Mouse (Mus musculus) embryonic facial prominence, embryonic 12.5 days (tissue): ENCODE data around the gene Lmx1a. TPM values are rescaled to one million over a fixed set of nuclear protein-coding genes. Genes with fewer than 3 reads are reported as not detected.

Source experiments
- ATAC-seq: fragments of 200-750 bp; cut with Nextera tagmentation; 2 replicates; pipeline ENCODE4 v1.8.0; 2017; ENCODE audit not compliant: insufficient number of reproducible peaks, insufficient read depth, low FRiP score, low TSS enrichment
- H3K27ac ChIP-seq: fragments of 300-500 bp; sonication (generic); 2 replicates; pipeline ENCODE4 v1.5.1; 2016; ENCODE audit warnings: mild to moderate bottlenecking
- H3K27me3 ChIP-seq: fragments of 300-500 bp; sonication (generic); 2 replicates; pipeline ENCODE4 v1.6.1; 2016; ENCODE audit warnings: mild to moderate bottlenecking, moderate library complexity
- H3K36me3 ChIP-seq: fragments of 300-500 bp; sonication (generic); 2 replicates; pipeline ENCODE4 v1.6.1; 2016; ENCODE audit warnings: mild to moderate bottlenecking
- H3K4me1 ChIP-seq: fragments of 300-500 bp; sonication (generic); 2 replicates; pipeline ENCODE4 v1.6.1; 2016
- H3K4me2 ChIP-seq: fragments of 300-500 bp; sonication (generic); replicated peaks from 2 replicates; pipeline ENCODE4 v1.6.1; 2016; ENCODE audit warnings: mild to moderate bottlenecking, moderate library complexity
- H3K4me3 ChIP-seq: fragments of 300-500 bp; sonication (generic); 2 replicates; pipeline ENCODE4 v1.5.1; 2016; ENCODE audit warnings: mild to moderate bottlenecking
- H3K9ac ChIP-seq: fragments of 300-500 bp; sonication (generic); 2 replicates; pipeline ENCODE4 v1.6.1; 2016; ENCODE audit warnings: mild to moderate bottlenecking, moderate library complexity
- H3K9me3 ChIP-seq: fragments of 300-500 bp; sonication (generic); 2 replicates; pipeline ENCODE4 v1.6.1; 2016; ENCODE audit warnings: mild to moderate bottlenecking, moderate library complexity
- WGBS: fragments of 180-500 bp; shearing (Covaris S2); methylation state at CpG from one replicate; pipeline ENCODE4 v1.1.7; 2016; 5-methylcytosine and 5-hydroxymethylcytosine counted together
- polyA plus RNA-seq: library from polyadenylated mRNA; unstranded; fragments of >200 nt; fragmentation: Nextera tagmentation; extraction: Ambion mirVana; gene quantifications from 2 replicates; pipeline ENCODE4 v1.2.1, GENCODE M21; 2016

The Lmx1a gene
- polyA plus RNA-seq, 1 experiment from 2014 or later: 1.8 TPM

DNA sequence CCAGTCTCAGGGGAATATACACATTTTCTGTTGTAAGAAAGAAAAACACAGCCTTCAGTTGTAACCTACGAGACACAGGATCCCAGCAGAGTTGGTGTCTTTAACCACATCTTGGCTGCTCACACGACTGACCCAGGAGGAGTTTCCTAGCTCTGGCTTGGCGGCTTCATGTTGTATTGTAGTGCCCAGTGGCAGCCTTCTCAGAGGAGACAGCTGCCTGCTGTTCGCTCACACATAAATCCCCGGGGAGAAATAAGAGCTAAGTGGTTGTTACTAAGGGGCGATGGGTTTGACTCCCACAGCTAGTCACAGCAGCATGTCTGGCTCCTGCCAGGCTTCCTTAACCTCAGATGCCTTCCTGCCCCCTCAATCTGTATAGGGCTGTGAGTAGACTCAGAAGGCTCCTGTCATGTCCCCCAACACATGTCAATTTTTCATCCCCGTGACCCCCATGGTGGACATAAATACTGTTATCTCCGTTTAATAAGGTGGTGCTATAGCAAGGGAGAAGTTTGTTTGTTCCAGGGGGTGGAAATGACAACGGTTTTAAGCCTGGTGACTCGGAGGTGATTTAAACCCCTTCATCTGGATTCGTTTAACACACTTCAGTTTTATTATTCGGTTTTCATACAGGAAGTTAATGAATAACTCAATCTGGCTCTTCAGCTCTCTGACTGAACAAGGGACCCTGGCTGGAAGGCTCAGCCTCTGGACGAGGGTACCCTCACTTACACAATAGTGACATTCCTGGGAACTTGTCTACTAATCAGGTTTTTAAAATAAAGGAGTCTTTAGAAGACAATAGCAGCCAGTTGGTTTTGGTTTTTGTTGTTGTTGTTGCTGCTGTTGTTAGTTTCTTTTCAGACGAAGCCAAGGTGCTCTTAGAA is 65.8 kb downstream of the Lmx1a start:
- H3K4me2 ChIP-seq: no peak overlapping the region
- H3K36me3 ChIP-seq: no peaks in the 10 kb centered on the region
- H3K4me3 ChIP-seq: no peak overlapping the region
- H3K27me3 ChIP-seq: no peaks in the 10 kb centered on the region
- H3K9me3 ChIP-seq: no peaks in the 10 kb centered on the region
- 22% methylated on average over 14 of the region's 14 CpGs for WGBS
- H3K27ac ChIP-seq: no peak overlapping the region
- ATAC-seq: 0 out of 2 replicates have a peak, but pooled peaks have one; percentile 60
- no peak overlapping the region for H3K9ac ChIP-seq
- peaks cover 13% of the 10 kb centered on the region; the same call in 1 of the 2 replicates for H3K4me1 ChIP-seq

DNA sequence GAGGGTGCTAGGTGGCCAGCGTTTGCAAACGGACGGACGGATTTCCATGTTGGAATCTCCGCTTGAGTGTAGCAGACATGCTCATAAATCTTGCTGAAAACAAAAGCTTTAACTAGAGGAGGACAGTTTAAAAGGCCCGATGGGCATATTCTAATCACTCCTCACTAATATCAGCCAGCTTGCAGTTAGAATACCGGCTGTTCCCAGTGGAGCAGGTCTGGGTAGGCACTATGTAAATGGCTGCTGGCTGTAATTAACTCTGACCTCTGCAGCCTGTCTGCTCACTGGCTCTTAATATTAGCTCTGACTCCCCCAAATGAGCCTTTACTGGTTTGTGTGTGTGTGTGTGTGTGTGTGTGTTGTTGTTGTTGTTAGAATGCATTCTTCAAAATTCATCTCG is 69.2 kb downstream of the Lmx1a start:
- Histone ChIP-seq H3K27ac (no peak overlapping the region), H3K4me1 (peaks cover 34% of the 10 kb centered on the region), H3K4me2 (no peak overlapping the region), H3K9ac (no peak overlapping the region), H3K36me3 (no peaks in the 10 kb centered on the region), H3K27me3 (peaks cover 8% of the 10 kb centered on the region; the same call in 1 of the 2 replicates), H3K4me3 (no peak overlapping the region), H3K9me3 (no peaks in the 10 kb centered on the region)
- no peak for ATAC-seq
- WGBS: 51% methylated on average over 8 of the region's 8 CpGs

DNA sequence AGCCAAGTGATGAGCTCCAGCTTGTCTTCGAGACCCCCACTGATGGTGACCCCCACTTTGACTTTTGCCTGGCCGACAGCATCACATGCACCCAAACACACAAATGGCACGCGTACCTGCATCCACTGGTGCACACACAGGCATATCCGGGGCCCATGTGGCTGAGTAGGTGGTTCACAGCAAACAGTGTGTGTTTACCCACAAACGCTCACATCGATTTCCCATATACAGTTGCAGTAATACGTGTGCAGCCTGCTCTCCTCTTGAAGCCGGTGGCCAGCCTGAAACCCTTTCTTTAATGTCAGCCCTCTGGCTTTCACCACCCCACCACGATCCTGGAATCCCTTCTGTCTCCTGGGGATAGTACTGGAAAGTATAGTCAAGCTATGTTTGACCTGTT is 71.3 kb downstream of the Lmx1a start:
- H3K27me3 ChIP-seq: peaks cover 8% of the 10 kb centered on the region; the same call in 1 of the 2 replicates
- WGBS: 85% methylated on average over 10 of the region's 10 CpGs
- H3K9ac ChIP-seq: no peak overlapping the region

DNA sequence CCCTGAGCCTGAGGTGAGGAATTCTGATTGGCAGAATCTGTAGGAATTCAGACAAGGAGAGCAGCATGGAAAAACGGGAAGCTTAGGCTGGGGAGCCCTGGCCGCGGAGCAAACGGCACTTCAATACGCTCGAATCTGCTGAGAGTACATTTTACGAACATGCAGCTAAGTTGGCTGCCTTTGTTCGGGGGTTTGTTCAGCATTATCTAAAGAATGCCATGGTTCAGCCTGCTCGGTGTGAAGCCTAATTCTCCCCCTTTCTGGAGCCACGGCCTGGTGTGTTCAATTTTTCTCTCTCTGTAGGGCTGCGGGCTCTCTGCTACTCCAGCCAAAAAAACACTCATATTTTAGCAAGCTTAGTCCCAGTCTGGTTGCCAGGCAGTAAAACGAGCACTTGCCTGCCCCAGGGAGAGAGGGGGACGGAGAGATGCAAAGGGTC is 72.8 kb downstream of the Lmx1a start:
- H3K27me3 ChIP-seq: peaks cover 8% of the 10 kb centered on the region; the same call in 1 of the 2 replicates
- no peak overlapping the region for H3K27ac ChIP-seq
- H3K4me1 ChIP-seq: peaks cover 21% of the 10 kb centered on the region
- no peaks in the 10 kb centered on the region for H3K9me3 ChIP-seq
- no peaks in the 10 kb centered on the region for H3K36me3 ChIP-seq
- WGBS: 11% methylated on average over 13 of the region's 13 CpGs
- no peak for ATAC-seq
- no peak overlapping the region for H3K4me3 ChIP-seq
- peak overlapping the region; percentile 21; the same call in 1 of the 2 replicates for H3K4me2 ChIP-seq
- no peak overlapping the region for H3K9ac ChIP-seq

More for the DNA sequence above, 71.3 kb downstream of the Lmx1a start:
- ATAC-seq: no peak
- Histone ChIP-seq H3K36me3 (no peaks in the 10 kb centered on the region), H3K4me1 (peaks cover 23% of the 10 kb centered on the region), H3K4me2 (no peak overlapping the region), H3K9me3 (no peaks in the 10 kb centered on the region), H3K27ac (no peak overlapping the region), H3K4me3 (no peak overlapping the region)

GRCm38 (mm10) chr1:167766619-167767018 is 77.6 kb downstream of the Lmx1a start:
- Histone ChIP-seq H3K9me3 (no peaks in the 10 kb centered on the region), H3K4me1 (peaks cover 21% of the 10 kb centered on the region), H3K4me2 (no peak overlapping the region), H3K9ac (no peak overlapping the region), H3K27me3 (no peaks in the 10 kb centered on the region; the same call in 1 of the 2 replicates), H3K36me3 (no peaks in the 10 kb centered on the region), H3K4me3 (no peak overlapping the region), H3K27ac (no peak overlapping the region)
- 81% methylated on average over 4 of the region's 4 CpGs for WGBS
- no peak for ATAC-seq

GRCm38 (mm10) chr1:167770457-167770856 is 81.4 kb downstream of the Lmx1a start:
- H3K4me3 ChIP-seq: no peak overlapping the region
- ATAC-seq: no peak
- no peaks in the 10 kb centered on the region for H3K9me3 ChIP-seq
- no peaks in the 10 kb centered on the region for H3K27me3 ChIP-seq
- H3K9ac ChIP-seq: no peak overlapping the region
- peaks cover 8% of the 10 kb centered on the region; the same call in 1 of the 2 replicates for H3K4me1 ChIP-seq
- H3K4me2 ChIP-seq: no peak overlapping the region
- WGBS: 41% methylated on average over 7 of the region's 7 CpGs
- H3K36me3 ChIP-seq: no peaks in the 10 kb centered on the region
- H3K27ac ChIP-seq: no peak overlapping the region

DNA sequence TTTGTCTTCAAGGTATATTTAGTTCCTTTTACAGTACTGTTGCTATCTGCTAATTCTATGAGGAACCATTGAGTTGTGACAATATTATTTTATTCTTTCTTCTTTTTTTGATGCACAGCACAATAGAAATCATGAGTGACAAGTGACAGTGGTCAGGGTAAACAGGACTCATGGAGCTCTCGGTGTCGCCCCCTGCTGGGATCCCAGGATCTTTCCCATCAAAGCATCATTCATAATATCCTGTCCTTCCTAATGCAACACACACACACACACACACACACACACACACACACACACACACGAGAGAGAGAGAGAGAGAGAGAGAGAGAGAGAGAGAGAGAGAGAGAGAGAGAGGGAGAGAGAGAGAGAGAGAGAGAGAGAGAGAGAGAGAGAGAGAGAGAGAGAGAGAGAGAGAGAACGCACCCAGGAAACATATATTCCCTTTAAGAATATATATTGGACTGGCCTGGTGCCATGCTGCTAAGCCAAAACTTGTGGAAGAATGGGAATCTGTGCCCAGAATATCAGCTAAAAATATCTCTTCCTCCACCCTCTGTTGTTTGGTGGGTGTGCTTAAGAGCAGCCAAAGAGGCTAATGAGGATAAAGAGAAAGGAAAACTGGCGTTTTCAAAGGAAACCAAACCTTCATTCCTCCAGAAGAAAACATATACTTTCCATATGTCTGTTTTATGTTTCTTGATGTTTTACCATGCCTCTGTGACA is 90.9 kb downstream of the Lmx1a start:
- WGBS: 77% methylated on average over 4 of the region's 5 CpGs
- H3K9me3 ChIP-seq: no peaks in the 10 kb centered on the region
- H3K4me2 ChIP-seq: no peak overlapping the region
- peaks cover 5% of the 10 kb centered on the region; the same call in 1 of the 2 replicates for H3K4me1 ChIP-seq
- no peak overlapping the region for H3K27ac ChIP-seq
- H3K27me3 ChIP-seq: no peaks in the 10 kb centered on the region
- no peak for ATAC-seq
- no peaks in the 10 kb centered on the region for H3K36me3 ChIP-seq
- no peak overlapping the region for H3K4me3 ChIP-seq
- no peak overlapping the region for H3K9ac ChIP-seq

DNA sequence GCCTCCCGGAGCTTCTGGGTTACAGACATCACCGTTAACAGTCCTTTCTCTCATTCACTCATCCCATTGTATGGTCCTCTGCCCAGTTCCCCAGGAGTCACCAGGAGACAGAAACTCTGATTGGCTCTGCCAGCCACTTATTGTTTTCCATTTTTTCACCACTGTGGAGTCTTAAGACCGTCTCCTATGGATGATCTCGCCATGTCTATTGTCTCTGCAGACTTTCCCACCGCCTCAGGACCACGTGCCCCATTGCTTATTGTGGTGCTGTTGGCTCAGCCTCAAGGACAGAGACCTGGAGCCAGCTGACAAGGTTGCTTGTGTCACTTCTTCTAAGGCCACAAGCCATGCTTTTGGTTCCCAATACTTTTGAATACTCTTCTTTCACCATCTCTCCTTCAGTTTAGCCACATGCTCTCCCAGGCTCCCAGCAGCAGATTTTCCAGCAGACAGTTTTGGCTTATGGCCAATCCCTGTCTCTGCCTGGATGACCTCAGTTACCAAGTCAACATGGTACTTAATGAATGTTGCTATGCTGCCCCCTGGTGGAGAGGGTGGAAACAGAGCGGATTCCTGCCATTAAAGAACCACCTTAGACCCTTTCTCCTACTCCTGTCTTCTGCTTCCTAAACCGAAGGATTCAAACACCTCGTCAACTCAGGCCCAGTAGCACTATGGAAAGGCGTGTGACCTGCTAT is 92.9 kb downstream of the Lmx1a start:
- no peaks in the 10 kb centered on the region for H3K9me3 ChIP-seq
- no peaks in the 10 kb centered on the region for H3K27me3 ChIP-seq
- no peak overlapping the region for H3K4me3 ChIP-seq
- no peak overlapping the region for H3K4me2 ChIP-seq
- peaks cover 5% of the 10 kb centered on the region; the same call in 1 of the 2 replicates for H3K4me1 ChIP-seq
- H3K27ac ChIP-seq: no peak overlapping the region
- 0 out of 2 replicates have a peak, but pooled peaks have one; percentile 18 for ATAC-seq
- H3K9ac ChIP-seq: no peak overlapping the region
- 49% methylated on average over 10 of the region's 10 CpGs for WGBS
- H3K36me3 ChIP-seq: no peaks in the 10 kb centered on the region

DNA sequence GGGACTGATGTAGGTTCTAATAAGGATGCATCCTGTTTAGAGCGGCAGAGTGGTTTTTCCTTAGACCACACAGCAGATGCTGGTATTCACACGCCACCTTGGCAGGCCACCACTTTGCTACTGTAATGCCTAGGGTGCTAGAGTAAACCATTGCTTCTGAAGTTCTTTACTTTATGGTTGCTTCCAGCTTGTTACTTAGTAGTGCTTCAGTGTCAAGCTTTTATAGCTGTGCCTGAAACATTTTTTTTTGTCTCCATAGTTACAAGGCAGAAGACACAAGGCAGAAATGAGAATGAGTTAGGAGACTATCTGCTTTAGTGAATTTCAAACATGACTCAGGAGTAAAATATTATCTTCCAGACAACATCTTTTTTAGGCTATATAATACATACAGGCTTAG is 95.0 kb downstream of the Lmx1a start:
- no peak overlapping the region for H3K4me3 ChIP-seq
- no peak for ATAC-seq
- no peak overlapping the region for H3K9ac ChIP-seq
- H3K27ac ChIP-seq: no peak overlapping the region
- 87% methylated on average over 2 of the region's 2 CpGs for WGBS
- no peaks in the 10 kb centered on the region for H3K9me3 ChIP-seq
- peaks cover 5% of the 10 kb centered on the region; the same call in 1 of the 2 replicates for H3K4me1 ChIP-seq
- H3K27me3 ChIP-seq: no peaks in the 10 kb centered on the region
- no peaks in the 10 kb centered on the region for H3K36me3 ChIP-seq
- H3K4me2 ChIP-seq: no peak overlapping the region

DNA sequence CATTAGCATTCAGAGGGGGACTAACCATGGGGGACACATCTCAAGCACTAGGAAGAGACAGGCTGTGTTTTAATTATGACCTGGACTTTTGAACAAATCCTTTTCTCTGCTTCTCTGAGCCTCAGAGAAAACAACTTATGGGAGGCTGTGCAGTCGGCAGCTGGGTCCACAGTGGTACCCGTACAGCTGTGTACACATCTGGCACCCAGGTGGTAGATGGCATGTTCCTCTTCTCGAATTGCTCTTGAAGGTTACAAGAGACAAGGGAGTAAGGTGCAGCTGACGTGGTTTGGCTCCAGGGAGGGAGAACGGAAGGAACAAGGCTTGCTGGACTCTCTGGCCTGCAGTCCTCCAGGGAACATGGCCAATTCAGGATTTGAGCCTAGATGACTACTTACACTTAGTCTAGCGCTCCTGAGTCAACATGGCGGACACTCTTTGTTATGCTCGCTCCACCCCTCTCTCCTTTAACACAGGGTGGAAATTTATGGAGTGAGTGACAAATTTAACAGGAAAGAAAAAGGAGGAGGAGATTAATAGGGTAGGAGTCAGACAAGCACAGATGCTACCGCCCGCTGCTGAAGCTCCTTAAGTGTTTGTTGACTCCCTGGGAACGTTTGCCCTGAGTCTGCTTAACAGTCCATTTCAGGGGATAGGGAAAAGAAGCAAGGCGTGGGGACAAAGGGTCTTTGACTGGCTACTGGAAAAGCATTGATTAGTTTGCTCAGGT is 99.8 kb downstream of the Lmx1a start:
- H3K27ac ChIP-seq: no peak overlapping the region
- ATAC-seq: no peak
- H3K36me3 ChIP-seq: no peaks in the 10 kb centered on the region
- no peak overlapping the region for H3K9ac ChIP-seq
- H3K27me3 ChIP-seq: no peaks in the 10 kb centered on the region
- 53% methylated on average over 12 of the region's 12 CpGs for WGBS
- no peaks in the 10 kb centered on the region for H3K4me1 ChIP-seq
- no peaks in the 10 kb centered on the region for H3K9me3 ChIP-seq
- no peak overlapping the region for H3K4me3 ChIP-seq
- no peak overlapping the region for H3K4me2 ChIP-seq

- Histone ChIP-seq H3K4me3 (no peak overlapping the region), H3K9me3 (no peaks in the 10 kb centered on the region), H3K27me3 (no peaks in the 10 kb centered on the region), H3K27ac (no peak overlapping the region), H3K36me3 (no peaks in the 10 kb centered on the region), H3K4me2 (no peak overlapping the region), H3K4me1 (no peaks in the 10 kb centered on the region), H3K9ac (no peak overlapping the region)
- ATAC-seq: no peak
- 71% methylated on average over 8 of the region's 8 CpGs for WGBS
These were observed 100.4 kb downstream of the Lmx1a start for GRCm38 (mm10) chr1:167789448-167789847.
